Mouse (Mus musculus) kidney, adult 11 months (tissue): ENCODE data around the gene Ric8a.
A peak's percentile ranks its signal among the peaks of the same experiment; 100 is the strongest.

ENCODE experiments used
- DNase-seq: peaks from one replicate; pipeline ENCODE4 v3.0.0; 2022

The Ric8a gene

DNA sequence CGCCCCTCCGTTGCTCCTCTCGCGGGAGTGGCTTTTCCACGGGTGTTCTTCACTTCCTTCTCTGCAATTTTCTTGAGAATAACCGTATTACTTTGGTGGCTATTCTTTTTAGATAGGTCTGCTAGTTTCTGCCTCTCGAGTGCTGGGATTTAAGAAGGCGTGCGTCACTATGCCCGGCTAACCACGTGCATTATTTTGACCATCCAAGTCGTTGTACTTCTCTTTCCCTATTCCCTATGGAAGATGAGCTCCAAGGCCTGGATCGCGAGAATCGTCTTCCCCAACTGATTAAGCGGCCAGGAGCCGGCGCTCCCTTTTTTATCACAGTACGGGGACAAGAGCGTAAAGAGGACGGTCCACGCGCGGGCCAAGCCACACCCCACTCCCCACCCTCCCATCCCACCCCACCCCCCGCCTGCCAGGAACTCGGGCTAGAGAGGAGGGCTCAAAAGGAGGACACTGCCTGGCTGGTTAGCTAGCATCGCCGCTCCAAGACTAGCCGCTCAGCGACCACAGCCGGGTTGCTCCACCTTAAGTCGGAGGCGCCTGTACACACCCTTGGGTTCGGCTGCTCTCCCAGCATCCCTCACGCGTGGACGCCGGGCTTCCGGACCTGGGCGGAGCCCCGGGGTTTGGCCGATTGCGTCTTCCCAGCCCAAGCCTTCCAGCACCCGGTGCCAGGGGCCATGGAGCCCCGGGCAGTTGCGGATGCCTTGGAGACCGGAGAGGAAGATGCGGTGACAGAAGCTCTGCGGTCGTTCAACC, at the start of gene Ric8a:
TSS of gene Ric8a (plus strand) at position 173 of the 765 bp plus-strand sequence.
- peak; percentile 90 for DNase-seq

DNA sequence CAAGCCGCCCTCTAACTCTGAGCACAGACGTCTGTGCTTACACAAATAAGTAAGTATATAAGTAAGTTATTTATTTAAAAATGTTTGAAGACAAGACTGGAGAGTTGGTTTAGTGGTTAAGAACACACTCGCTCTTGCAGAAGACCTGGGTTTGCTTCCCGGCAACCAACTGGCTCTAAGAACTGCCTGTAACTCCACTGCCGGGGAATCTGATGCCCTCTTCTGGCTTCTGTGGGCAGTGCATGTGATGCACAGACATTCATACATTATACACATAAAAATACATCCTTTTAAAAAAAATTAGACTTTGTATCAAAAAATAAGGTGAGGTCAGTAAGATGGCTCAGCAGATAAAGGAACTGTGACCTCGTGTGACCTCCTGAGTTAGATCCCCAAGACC, 46.3 kb upstream of the Ric8a start:
- no peak for DNase-seq

DNA sequence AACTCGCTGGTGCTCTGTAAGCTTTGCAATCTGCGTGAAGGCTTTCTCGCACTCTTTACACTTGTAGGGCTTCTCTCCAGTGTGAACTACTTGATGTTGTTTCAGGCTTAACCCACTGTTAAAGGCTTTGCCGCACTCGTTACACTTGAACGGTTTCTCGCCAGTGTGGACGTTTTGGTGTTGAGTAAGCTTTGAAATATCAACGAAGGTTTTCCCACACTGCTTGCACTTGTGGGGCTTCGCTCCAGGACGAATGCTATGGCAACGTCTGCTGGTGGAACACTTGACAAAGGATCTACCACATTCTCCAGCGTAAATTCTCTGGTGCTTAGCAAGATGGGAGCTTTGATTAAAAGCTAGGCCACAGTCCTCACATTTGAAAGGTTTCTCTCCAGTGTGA, 45.0 kb upstream of the Ric8a start:
- DNase-seq, result no peak

GRCm38 (mm10) chr7:140812850-140813249, 43.9 kb upstream of the Ric8a start:
- no peak for DNase-seq

DNA sequence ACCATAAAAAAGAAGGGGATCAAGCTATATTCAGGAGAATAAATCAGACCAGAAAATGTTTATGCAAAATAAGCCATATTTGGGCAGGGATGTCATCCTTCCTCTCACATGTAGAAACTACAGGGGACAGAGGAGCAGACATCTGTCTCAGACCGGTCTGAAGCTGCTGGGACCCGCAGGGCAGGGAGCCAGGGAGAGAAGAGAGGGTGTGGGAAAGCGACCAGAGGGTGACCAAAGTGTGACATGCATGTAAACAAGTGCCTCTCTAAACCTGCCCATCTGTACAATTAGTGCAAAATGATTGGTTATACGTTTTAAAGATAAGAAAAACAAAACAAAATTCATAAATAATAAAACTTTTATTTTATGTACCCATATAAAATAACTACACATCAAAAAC, 36.6 kb upstream of the Ric8a start:
- no peak for DNase-seq

DNA sequence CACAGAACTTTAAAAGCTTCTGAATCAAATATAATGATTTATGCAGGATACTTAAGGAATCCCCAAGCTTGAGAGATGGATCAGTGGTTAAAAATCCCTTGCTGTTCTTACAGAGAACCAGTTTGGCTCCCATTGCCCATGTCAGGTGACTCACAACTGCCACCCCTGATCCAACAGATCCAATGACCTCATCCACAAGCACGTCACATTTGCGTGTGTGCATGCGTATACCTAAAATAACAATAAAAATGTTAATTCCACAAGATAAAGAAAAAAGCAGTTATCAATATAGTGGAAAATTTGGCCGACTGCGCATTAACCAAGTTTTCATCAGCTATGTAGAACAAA, 35.5 kb upstream of the Ric8a start:
- DNase-seq, result no peak

- DNase-seq, result peak; percentile 53
Observed at GRCm38 (mm10) chr7:140821653-140822329, 35.0 kb upstream of the Ric8a start, which contains the start of gene Zfp941. TSS of gene Zfp941 (minus strand) at chr7:140822178.

DNA sequence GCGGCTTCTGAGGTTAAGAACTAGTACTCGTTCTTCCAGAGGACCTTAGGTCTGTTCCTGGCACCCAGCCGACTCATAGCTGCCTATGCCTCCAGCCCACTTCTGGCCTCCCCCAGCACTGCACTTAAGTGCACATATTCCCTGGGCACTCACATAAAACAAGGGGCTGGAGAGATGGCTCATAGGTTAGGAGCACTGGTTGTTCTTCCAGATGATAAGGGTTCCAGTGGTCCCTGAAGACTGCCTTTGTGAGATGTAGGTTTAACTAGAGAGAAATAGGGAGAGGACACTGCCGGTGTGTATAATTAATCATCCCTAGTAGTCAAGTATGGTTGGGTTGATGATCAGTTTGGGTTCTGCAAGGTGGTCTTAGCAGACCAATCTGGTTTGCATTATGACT, 34.0 kb upstream of the Ric8a start:
- no peak for DNase-seq

DNA sequence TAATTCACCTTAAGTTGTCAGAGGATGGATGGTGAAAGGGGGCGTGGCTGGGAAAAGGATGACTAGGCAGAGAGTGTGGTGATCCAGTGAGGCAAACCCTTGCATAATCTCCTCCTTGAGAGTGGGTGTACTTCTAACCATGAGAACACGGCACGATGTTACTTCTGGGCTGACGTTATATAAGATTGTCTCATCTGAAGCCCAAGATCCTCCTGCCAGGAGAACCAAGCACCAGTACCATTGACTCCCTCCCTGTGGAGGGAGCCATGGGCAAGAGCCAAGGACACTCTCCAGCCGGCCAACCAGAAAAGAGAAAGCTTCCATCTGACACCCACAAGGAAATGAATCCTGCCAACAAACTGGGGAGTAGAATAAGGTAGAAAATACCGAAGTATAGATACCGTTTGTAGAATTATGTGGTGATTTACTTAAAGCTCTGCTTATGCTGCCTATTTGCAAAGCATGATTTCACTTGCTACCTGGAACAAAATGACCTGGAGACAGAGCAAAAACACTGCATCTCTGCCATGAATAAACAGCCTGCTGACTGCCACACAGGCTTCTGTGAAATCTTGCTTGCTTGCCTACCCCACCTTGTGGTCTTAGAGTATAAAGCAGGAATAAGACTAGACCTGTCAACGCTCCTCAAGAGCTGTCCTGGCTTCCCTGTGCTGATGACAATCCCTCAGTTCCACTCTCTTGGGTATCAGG, 28.4 kb upstream of the Ric8a start:
- DNase-seq, result peak; percentile 87

DNA sequence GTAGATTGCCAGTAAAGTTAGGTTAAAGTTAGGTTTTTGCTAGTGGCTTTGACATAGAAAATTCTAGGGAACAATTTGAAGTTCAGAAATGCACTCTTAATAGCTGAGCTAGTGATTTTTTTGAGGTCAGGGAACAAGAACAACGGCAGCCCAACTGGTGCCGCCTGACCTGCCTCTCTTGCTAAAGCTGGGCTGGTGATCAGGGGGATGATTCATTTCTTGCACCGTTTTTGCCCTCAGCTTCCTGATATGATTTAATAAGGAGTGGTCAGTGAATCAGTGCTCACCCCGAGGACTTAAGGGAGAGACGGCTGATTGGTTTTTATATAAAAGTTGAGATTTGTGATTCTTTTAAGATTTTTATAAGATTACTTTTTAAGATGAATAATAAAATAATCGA, 25.3 kb upstream of the Ric8a start:
- no peak for DNase-seq

DNA sequence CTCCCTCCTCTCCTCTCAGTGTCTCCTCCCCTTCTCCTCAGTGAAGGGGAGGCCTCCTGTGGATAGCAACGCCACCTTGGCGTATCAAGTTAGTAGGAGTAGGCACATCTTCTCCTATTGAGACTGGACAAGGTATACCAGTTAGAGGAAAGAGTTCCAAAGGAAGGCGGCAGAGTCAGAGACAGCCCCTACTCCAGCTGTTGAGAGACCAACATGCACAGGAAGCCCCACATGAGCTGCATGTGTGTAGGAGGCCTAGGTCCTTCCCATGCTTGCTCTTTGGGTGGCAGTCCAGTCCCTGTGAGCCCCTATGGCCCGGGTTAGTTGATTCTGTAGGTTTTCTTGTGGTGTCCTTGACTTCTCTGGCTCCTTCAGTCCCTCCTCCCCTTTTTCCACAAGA, 23.4 kb upstream of the Ric8a start:
- DNase-seq, result no peak

DNA sequence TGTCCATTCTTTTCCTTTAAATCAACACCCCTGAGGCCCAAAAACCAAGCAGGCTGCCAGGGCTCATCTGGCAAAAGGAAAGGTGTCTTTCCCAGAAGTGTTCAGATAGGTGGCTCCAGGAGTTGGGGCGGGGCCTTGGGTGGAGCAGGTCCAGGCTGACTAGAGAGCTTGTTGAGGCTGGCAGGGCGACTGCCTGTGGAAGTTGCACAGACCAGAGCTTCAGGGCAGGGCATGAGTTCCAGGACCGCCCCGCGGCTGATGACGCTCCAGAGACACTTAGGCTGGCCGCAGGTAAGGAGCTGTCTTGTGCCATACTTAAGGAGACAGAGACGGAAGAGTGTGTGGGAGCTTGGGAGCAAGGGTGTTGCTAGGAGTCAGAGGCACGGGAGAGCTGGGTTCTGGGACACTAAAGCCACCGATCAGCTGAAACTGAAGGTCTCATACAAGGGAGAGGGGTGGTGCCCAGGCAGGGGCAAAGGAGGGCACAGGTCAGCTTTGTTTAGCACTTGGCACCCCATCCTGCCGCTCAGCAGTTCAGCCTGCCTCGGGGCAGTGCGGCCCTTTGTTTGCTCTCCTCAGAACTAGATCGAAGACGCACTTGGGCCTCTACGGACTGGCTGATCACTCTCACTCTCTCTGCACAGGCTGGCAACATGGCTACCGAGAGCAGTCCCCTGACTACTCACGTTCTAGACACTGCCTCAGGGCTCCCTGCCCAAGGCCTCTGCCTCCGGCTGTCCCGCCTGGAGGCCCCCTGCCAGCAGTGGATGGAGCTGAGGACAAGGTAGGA, 21.6 kb upstream of the Ric8a start, which contains the start of gene Urah:
TSS of gene Urah (plus strand) at position 51 of the 790 bp plus-strand sequence.
- peak; percentile 68 for DNase-seq

DNA sequence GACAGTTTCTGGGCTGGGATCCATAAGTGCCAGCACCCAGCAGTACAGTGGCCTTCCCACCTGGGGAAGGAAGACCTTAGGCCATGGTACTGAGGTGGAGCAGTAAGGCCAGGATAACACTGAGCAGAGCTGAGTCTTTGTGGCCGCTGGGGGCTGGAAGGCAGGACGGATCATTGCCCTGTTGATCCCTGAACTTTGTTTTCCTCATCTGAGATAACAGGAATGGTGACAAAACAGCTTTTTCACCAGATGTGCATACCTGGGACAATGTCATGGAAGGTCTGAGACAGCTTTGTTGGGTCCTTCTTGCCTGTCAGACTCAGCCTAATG, 21.0 kb upstream of the Ric8a start:
- no peak for DNase-seq

GRCm38 (mm10) chr7:140836243-140837115, 20.3 kb upstream of the Ric8a start:
- DNase-seq, result no peak

- no peak for DNase-seq
Observed at GRCm38 (mm10) chr7:140839556-140839955, 17.2 kb upstream of the Ric8a start.

DNA sequence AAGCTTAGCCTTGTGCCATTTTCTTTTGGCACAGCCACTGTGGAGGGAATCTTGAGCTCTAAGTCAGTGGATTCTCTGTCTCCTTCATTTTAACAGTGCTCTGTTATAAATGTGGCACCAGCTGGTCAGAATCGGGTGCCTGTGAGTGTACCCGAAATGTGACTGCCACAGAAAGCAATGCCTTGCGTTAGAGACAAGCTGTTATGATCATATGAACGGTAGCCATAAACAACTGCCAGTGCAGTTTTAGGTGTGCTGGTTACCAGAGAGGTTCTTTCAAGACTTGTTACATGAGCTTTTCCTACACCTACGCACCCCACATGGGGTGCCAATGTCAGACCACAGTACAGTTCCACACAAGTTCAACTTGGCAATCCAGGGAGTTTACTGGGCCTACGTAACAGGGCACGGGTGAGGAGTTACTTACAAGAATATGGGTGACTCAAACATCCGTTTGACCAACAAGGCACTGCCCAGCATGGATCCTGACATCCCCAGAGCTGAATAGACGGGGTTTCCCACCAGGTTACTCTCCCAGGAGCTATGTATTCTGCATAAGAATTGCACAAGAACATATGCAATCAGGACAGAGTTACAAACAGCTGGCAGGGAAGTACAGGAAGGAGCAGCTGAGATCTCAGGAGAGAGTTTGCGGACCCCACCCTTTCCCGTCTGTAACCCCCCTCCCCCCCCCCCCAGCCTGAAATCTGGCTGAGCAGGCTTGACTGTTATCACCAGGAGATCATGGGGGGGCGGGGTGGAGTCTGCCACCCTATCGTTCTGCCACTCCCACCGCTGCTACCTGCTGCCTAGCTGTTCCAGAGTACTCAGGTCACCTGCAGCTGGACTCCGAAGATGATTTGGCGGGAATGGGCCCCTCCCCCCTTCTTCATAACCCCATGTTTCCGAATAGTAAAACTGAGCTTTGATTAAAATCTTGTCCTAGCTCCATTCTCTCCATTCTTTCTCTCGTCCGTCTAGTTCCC, 15.7 kb upstream of the Ric8a start:
- DNase-seq, result no peak

- no peak for DNase-seq
Observed at GRCm38 (mm10) chr7:140843806-140844205, 13.0 kb upstream of the Ric8a start.

- peak; percentile 72 for DNase-seq
Observed at GRCm38 (mm10) chr7:140844905-140845665, 11.7 kb upstream of the Ric8a start, which contains the start of gene Scgb1c1. TSS of gene Scgb1c1 (plus strand) at chr7:140845547.

- no peak for DNase-seq
Observed at GRCm38 (mm10) chr7:140845683-140846082, 11.1 kb upstream of the Ric8a start.

- no peak for DNase-seq
Observed at GRCm38 (mm10) chr7:140846676-140847075, 10.1 kb upstream of the Ric8a start.
